Mouse (Mus musculus) stomach, embryonic 16.5 days (tissue): ENCODE measurements at regions not wholly inside any gene's neighbourhood (a gene's known extent, or its start where the extent isn't known, plus 50 kb on each side); places are given as distances from the start of the nearest gene placed in this dataset.
A peak's percentile ranks its signal among the peaks of the same experiment; 100 is the strongest.
"Not testable (repeated sequence)": the region's sequence is repeated elsewhere in the genome, so short reads cannot be mapped to it uniquely, and the experiment has no call there.

ENCODE experiments used
- ATAC-seq: fragments of 200-750 bp; cut with Nextera tagmentation; 2 replicates; pipeline ENCODE4 v1.8.0; 2017; ENCODE audit warnings: moderate number of reproducible peaks, moderate TSS enrichment; ENCODE audit not compliant: insufficient read depth, low FRiP score
- H3K27ac ChIP-seq: fragments of 300-500 bp; sonication (generic); 2 replicates; pipeline ENCODE4 v1.5.1; 2014; ENCODE audit warnings: low read length
- H3K27me3 ChIP-seq: fragments of 300-500 bp; sonication (generic); 2 replicates; pipeline ENCODE4 v1.6.1; 2014; ENCODE audit warnings: low read length, control low read depth, mixed read lengths; ENCODE audit not compliant: control insufficient read depth, insufficient read depth
- H3K36me3 ChIP-seq: fragments of 300-500 bp; sonication (generic); 2 replicates; pipeline ENCODE4 v1.6.1; 2014; ENCODE audit warnings: low read length; ENCODE audit not compliant: control insufficient read depth, insufficient read depth
- H3K4me1 ChIP-seq: fragments of 300-500 bp; sonication (generic); 2 replicates; pipeline ENCODE4 v1.6.1; 2014; ENCODE audit warnings: low read length, control low read depth, mixed read lengths; ENCODE audit not compliant: control insufficient read depth, insufficient read depth
- H3K4me2 ChIP-seq: fragments of 300-500 bp; sonication (generic); 2 replicates; pipeline ENCODE4 v1.6.1; 2014; ENCODE audit warnings: low read depth, low read length, mixed read lengths
- H3K4me3 ChIP-seq: fragments of 300-500 bp; sonication (generic); replicated peaks from 2 replicates; pipeline ENCODE4 v1.5.1; 2014; ENCODE audit warnings: mild to moderate bottlenecking, low read length
- H3K9ac ChIP-seq: fragments of 300-500 bp; sonication (generic); 2 replicates; pipeline ENCODE4 v1.6.1; 2014; ENCODE audit warnings: low read length
- H3K9me3 ChIP-seq: fragments of 300-500 bp; sonication (generic); replicated peaks from 2 replicates; pipeline ENCODE4 v1.6.1; 2016; ENCODE audit warnings: low read length, control low read depth; ENCODE audit not compliant: control insufficient read depth
- WGBS: fragments of 180-500 bp; shearing (Covaris S2); extraction: QIAGEN DNeasy Blood & Tissue Kit; methylation state at CpG from one replicate; pipeline ENCODE4 v1.1.7; 2014; 5-methylcytosine and 5-hydroxymethylcytosine counted together

DNA sequence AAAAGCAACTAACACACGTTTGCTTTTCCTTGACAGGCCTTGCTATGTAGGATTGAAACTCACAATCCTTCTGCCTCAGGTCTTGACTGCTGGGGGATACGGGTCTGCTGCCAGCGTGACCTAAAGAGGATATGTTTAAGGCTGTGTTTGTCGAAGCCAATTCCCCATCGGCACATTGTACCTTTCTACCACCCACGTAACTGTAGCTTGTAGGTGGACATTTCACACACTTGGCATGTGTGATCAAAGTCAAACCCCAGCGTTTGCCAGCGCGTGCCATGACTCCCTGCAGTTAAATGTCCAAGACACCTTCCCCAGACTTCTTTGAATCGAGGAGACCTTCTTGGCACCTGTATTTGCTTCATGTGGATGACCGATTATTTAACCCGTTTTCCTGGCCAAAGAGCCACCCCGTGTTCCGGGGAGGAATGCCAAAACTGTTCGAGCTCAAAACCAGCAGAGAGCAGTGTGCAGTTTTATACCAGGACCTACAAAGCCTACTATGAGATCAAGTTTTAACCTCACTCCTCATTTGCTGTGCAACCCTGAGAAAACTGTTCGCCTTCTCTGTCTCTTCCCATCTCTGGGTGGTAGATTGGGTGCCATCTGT is 395.4 kb upstream of the Zfp507 start:
- whole genome bisulfite sequencing = 89% methylated on average over 16 of the region's 16 CpGs
- no peak overlapping the region for H3K4me3 ChIP-seq
- no peaks in the 10 kb centered on the region for H3K4me1 ChIP-seq
- no peak overlapping the region for H3K9ac ChIP-seq
- no peak overlapping the region for H3K4me2 ChIP-seq
- no peak for ATAC-seq
- H3K27ac ChIP-seq = no peak overlapping the region
- no peaks in the 10 kb centered on the region for H3K27me3 ChIP-seq
- H3K36me3 ChIP-seq = no peaks in the 10 kb centered on the region
- H3K9me3 ChIP-seq = no peaks in the 10 kb centered on the region

DNA sequence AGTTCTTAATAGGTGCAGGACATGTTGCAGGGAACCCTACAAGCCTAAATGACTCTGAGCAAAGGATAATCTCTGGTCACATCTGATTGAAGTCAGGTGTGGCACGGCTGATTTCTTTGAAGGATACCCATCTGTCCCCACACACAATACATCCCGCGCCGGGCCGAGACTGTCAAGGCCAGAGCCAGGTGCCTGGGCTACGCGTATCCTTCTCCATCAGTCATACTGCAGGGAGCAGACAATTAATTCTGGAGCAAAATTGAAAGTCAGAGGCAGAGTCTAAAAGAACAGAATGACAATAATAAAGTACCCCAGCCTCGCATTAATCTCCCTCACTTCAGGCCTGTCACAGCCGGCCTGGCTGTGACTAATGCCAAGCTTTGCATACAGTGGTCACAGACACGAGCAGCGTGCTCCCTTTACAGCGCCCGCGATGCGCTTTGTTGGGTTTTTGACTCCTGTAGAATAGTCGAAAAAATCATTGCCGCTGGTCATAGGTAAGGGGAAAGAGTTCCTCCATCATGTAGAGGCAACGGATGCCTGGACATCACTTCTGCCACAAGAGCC is 393.4 kb upstream of the Zfp507 start:
- Histone ChIP-seq H3K27ac (no peak overlapping the region), H3K4me3 (no peak overlapping the region), H3K27me3 (no peaks in the 10 kb centered on the region), H3K36me3 (no peaks in the 10 kb centered on the region), H3K4me1 (no peaks in the 10 kb centered on the region), H3K4me2 (no peak overlapping the region), H3K9ac (no peak overlapping the region), H3K9me3 (no peaks in the 10 kb centered on the region)
- no peak for ATAC-seq
- 77% methylated on average over 18 of the region's 18 CpGs for WGBS

DNA sequence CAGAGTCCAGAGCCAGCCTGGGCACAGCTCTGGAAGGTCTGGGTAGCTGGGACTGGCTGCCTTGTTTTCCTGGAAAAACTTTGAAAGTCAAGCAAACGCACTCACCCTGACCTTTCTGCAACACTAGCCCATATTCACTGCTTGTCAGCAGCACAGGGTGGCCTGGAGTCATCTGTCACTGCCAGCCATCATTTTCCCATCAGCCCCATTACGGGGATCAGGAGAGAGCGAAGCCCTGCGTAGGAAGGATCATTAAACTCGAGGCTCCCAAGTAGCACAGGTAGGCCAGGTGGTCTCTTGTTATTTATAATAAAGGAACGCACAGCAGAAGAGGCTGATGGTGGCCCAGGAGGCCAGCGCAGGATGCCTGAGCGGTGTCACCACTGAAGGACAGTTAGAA is 389.8 kb upstream of the Zfp507 start:
- H3K4me3 ChIP-seq = no peak overlapping the region
- H3K27ac ChIP-seq = no peak overlapping the region
- no peak for ATAC-seq
- 53% methylated on average over 8 of the region's 8 CpGs for WGBS
- no peaks in the 10 kb centered on the region for H3K36me3 ChIP-seq
- no peak overlapping the region for H3K9ac ChIP-seq
- no peaks in the 10 kb centered on the region for H3K4me1 ChIP-seq
- H3K9me3 ChIP-seq = no peaks in the 10 kb centered on the region
- H3K27me3 ChIP-seq = no peaks in the 10 kb centered on the region
- no peak overlapping the region for H3K4me2 ChIP-seq

DNA sequence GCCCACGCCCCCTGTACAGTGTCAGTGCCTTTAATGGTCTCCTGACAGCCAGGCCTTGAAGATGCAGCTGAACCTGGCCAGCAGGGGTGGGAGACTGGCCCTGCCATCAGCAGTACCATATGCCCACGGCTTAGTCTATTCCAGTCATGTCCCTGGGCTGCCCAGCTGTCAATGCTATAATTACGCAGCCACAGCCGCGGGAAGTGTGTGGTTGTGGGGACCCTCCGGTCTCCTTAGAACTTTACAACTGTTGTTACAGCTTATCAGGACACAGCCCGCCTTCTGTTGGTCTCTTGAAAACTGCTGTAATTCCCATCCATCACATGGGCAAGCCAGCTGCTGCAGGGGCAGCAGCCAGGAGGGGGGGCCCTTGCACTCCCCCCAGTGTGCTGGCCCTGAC is 375.1 kb upstream of the Zfp507 start:
- no peak overlapping the region for H3K4me3 ChIP-seq
- H3K36me3 ChIP-seq = no peaks in the 10 kb centered on the region
- no peak overlapping the region for H3K27ac ChIP-seq
- no peak overlapping the region for H3K4me2 ChIP-seq
- H3K9ac ChIP-seq = no peak overlapping the region
- H3K27me3 ChIP-seq = no peaks in the 10 kb centered on the region
- 49% methylated on average over 7 of the region's 7 CpGs for WGBS
- H3K4me1 ChIP-seq = no peaks in the 10 kb centered on the region
- no peaks in the 10 kb centered on the region for H3K9me3 ChIP-seq
- ATAC-seq = no peak

DNA sequence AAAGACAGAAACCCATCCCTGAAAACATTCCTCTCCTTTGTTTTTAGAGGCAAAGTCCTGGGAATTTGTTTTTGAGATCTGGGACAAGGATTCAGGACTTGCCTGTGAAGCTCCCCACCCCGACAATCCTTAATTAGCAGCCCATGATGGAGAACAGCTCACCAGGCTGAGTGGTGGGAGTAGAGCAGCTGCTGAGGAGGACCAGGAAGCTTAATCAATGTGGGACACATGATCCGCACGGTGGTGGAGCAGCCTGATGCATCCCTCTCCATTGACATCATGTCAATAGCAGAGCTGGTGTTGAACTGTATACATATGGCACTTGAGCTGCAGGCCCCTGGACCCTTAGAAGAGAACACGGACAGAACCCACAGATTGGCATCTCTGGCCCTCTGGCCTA is 372.5 kb upstream of the Zfp507 start:
- H3K4me3 ChIP-seq = no peak overlapping the region
- H3K4me1 ChIP-seq = no peaks in the 10 kb centered on the region
- no peaks in the 10 kb centered on the region for H3K9me3 ChIP-seq
- H3K9ac ChIP-seq = no peak overlapping the region
- H3K27me3 ChIP-seq = no peaks in the 10 kb centered on the region
- H3K27ac ChIP-seq = no peak overlapping the region
- no peak for ATAC-seq
- H3K4me2 ChIP-seq = no peak overlapping the region
- WGBS = 72% methylated on average over 4 of the region's 4 CpGs
- no peaks in the 10 kb centered on the region for H3K36me3 ChIP-seq

DNA sequence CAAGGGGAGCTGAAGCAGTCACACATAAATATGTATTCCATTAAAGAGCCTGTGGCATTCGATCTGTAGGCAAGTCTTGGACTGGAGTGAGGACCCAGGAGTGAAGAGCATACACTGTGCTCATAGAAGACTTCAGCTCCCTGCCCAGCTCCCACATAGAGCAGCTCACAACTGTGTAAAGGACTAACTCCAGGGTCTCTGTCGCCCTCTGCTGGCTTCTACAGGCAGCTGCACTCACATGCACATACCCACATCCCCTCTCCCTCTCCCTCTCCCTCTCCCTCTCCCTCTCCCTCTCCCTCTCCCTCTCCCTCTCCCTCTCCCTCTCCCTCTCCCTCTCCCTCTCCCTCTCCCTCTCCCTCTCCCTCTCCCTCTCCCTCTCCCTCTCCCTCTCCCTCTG is 369.7 kb upstream of the Zfp507 start:
- not testable (repeated sequence) for H3K4me2 ChIP-seq, H3K9ac ChIP-seq
- 65% methylated on average over 2 of the region's 2 CpGs for WGBS

DNA sequence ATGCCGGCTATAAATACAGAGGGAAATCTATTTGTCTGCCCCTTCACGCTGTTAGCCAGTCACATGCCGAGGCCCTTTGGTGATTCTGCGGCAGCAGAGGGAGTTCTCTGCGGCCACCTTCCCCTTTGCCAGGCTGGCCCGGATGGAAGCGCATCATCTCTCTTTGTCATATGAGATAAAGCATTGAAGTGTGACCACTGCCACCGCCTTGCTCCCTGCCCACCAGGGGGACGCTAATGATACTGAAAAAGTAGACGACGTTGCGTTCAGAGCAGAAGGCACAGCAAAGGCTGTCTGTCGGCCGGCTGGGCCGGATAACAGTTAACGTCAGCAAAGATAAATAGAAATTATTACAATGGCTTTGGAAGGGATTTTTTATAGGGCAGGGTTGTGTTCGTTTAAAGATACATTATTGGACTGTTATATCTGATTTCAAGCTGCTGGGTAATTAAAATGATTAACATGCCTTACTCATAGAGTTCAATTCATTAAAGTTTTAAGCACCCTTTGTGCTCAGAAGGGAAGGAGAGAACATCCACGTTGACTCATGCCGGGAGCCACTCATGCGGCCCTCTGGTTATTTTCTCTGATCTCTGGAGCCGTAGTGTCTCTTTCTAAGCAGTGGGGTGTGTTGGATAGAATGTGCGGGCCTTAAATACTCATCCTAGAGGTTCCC is 354.6 kb upstream of the Zfp507 start:
- Histone ChIP-seq H3K9ac (no peak overlapping the region), H3K4me2 (peak overlapping the region; percentile 30), H3K4me3 (no peak overlapping the region), H3K36me3 (no peaks in the 10 kb centered on the region), H3K9me3 (no peaks in the 10 kb centered on the region), H3K27ac (no peak overlapping the region), H3K27me3 (no peaks in the 10 kb centered on the region), H3K4me1 (peaks cover 16% of the 10 kb centered on the region)
- WGBS = 25% methylated on average over 22 of the region's 22 CpGs
- ATAC-seq = 0 out of 2 replicates have a peak, but pooled peaks have one; percentile 2

More for the DNA sequence above, 369.7 kb upstream of the Zfp507 start:
- not testable (repeated sequence) for H3K36me3 ChIP-seq, H3K9me3 ChIP-seq, H3K27me3 ChIP-seq, H3K27ac ChIP-seq, H3K4me1 ChIP-seq, H3K4me3 ChIP-seq, ATAC-seq

DNA sequence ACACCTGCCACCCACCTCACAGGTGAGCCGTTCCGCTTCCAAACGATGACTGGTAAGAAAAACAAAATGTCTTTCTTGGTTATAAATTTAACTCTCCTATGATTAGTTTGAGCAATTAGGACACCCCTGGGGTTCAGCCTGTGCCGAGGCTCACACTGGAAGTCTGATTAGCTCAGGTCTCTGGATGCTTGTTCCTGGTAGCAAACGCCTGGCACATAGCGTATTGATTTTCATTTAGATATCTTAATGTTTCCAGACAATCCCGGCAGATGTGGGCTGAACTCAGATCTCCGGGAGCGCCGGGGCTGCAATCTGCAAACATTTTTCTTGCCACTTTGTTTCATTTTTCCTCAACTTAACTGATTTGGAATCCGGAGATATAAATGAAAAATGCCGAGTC is 353.8 kb upstream of the Zfp507 start:
- WGBS = 31% methylated on average over 12 of the region's 12 CpGs
- H3K27ac ChIP-seq = no peak overlapping the region
- H3K9me3 ChIP-seq = no peaks in the 10 kb centered on the region
- H3K4me1 ChIP-seq = peaks cover 16% of the 10 kb centered on the region
- H3K4me2 ChIP-seq = peak overlapping the region; percentile 30; the same call in 1 of the 2 replicates
- H3K9ac ChIP-seq = no peak overlapping the region
- no peak overlapping the region for H3K4me3 ChIP-seq
- H3K36me3 ChIP-seq = no peaks in the 10 kb centered on the region
- H3K27me3 ChIP-seq = no peaks in the 10 kb centered on the region
- ATAC-seq = no peak

DNA sequence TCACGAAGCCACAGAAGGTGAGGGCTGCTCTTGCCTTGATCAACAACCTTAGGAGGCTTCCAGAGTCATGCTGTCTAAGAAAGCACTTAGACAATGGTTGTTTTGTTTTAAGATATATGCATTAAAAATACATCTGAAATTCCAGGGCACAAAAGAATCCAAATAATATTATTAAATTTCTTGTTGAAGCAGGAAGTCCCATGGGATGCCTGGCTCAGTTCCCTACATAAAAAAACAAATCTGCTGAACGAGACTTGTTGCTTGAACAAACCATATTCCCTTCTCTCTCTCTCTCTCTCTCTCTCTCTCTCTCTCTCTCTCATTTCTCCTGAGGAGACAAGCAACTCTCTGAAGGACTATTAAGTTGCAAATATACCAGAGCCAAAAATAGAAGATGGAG is 352.8 kb upstream of the Zfp507 start:
- Histone ChIP-seq H3K4me3 (no peak overlapping the region), H3K27ac (no peak overlapping the region), H3K36me3 (no peaks in the 10 kb centered on the region), H3K4me2 (no peak overlapping the region), H3K9me3 (no peaks in the 10 kb centered on the region), H3K4me1 (peaks cover 16% of the 10 kb centered on the region), H3K9ac (no peak overlapping the region), H3K27me3 (no peaks in the 10 kb centered on the region)
- no peak for ATAC-seq
- 41% methylated on average over 2 of the region's 2 CpGs for WGBS
